Mouse (Mus musculus) cortical plate, adult 2 months (tissue): Measurements from ENCODE around the gene S100a2. TPM values are rescaled to one million over a fixed set of nuclear protein-coding genes. Genes with fewer than 3 reads are reported as not detected.

Experiments used
- H3K27ac ChIP-seq: fragments of 200-500 bp; 2 replicates; pipeline ENCODE4 v1.5.1; 2012; ENCODE audit warnings: low read length, control low read depth, inconsistent platforms; ENCODE audit not compliant: insufficient read depth
- H3K4me1 ChIP-seq: fragments of 200-500 bp; 2 replicates; pipeline ENCODE4 v1.6.1; 2011; ENCODE audit warnings: low read length; ENCODE audit not compliant: control insufficient read depth, insufficient read depth
- H3K4me3 ChIP-seq: fragments of 200-500 bp; 2 replicates; pipeline ENCODE4 v1.5.1; 2011; ENCODE audit warnings: mild to moderate bottlenecking, low read length, control low read depth; ENCODE audit not compliant: insufficient read depth
- CTCF ChIP-seq: fragments of 200-500 bp; IDR thresholded peaks from 2 replicates; pipeline ENCODE4 v1.5.1; 2011; ENCODE audit warnings: mild to moderate bottlenecking, control low read depth, low read length; ENCODE audit not compliant: insufficient read depth; ENCODE audit errors: extremely low read depth
- POLR2A ChIP-seq: fragments of 200-500 bp; IDR thresholded peaks from 2 replicates; pipeline ENCODE4 v1.6.1; 2011; ENCODE audit warnings: mild to moderate bottlenecking, low read length, control low read depth; ENCODE audit not compliant: insufficient read depth; ENCODE audit errors: extremely low read depth
- polyA plus RNA-seq: library from polyadenylated mRNA; depleted of rRNA; stranded (reverse); fragments of >200 nt; gene quantifications from 2 replicates; pipeline ENCODE4 v1.2.3, GENCODE M21; 2012

The S100a2 gene
- polyA plus RNA-seq, 1 experiment = not detected

GRCm38 (mm10) chr3:90594466-90594865, 4.4 kb downstream of the S100a2 start:
- Histone ChIP-seq H3K27ac (no peak overlapping the region), H3K4me3 (no peak overlapping the region), H3K4me1 (no peaks in the 10 kb centered on the region)
- TF ChIP-seq POLR2A (no peak), CTCF (no peak)

- Histone ChIP-seq H3K27ac (no peak overlapping the region), H3K4me3 (no peak overlapping the region), H3K4me1 (peaks cover 2% of the 10 kb centered on the region; the same call in 1 of the 2 replicates)
- no peak for TF ChIP-seq POLR2A
- TF ChIP-seq CTCF = no peak
Measured at GRCm38 (mm10) chr3:90595556-90595955, 5.5 kb downstream of the S100a2 start.

DNA sequence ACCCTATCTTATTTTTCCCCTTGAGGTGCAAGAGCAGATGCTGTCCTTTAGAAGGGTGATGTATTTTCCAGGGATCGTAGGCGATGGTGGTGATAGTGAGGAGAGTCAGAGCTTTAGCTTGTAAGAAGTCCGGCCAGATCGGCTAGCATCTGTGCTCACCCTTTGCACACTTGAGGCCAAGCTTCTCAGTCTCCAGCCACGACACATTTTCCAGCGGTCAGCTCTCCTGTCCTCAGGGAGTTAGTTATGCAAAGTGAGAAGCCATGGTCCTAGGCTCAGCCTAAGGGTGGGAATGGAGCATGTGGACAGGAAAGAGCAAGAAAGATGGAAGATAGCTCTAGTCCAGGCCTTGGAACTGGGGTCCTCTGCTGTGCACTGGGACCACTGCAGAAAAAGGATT, 6.8 kb downstream of the S100a2 start:
- H3K27ac ChIP-seq = no peak overlapping the region
- no peak overlapping the region for H3K4me3 ChIP-seq
- peaks cover 2% of the 10 kb centered on the region; the same call in 1 of the 2 replicates for H3K4me1 ChIP-seq
- TF ChIP-seq POLR2A (no peak), CTCF (no peak)

- H3K4me1 ChIP-seq = peaks cover 2% of the 10 kb centered on the region; the same call in 1 of the 2 replicates
- TF ChIP-seq CTCF (no peak), POLR2A (no peak)
- H3K27ac ChIP-seq = no peak overlapping the region
- no peak overlapping the region for H3K4me3 ChIP-seq
Measured at GRCm38 (mm10) chr3:90597736-90598135, 7.7 kb downstream of the S100a2 start.

- no peak overlapping the region for H3K27ac ChIP-seq
- H3K4me1 ChIP-seq = peaks cover 2% of the 10 kb centered on the region; the same call in 1 of the 2 replicates
- no peak overlapping the region for H3K4me3 ChIP-seq
- no peak for TF ChIP-seq POLR2A
Measured at GRCm38 (mm10) chr3:90598212-90598611, 8.2 kb downstream of the S100a2 start.

GRCm38 (mm10) chr3:90599401-90599800, 9.4 kb downstream of the S100a2 start:
- Histone ChIP-seq H3K4me3 (no peak overlapping the region), H3K27ac (no peak overlapping the region), H3K4me1 (peaks cover 2% of the 10 kb centered on the region; the same call in 1 of the 2 replicates)
- TF ChIP-seq CTCF (no peak), POLR2A (no peak)

DNA sequence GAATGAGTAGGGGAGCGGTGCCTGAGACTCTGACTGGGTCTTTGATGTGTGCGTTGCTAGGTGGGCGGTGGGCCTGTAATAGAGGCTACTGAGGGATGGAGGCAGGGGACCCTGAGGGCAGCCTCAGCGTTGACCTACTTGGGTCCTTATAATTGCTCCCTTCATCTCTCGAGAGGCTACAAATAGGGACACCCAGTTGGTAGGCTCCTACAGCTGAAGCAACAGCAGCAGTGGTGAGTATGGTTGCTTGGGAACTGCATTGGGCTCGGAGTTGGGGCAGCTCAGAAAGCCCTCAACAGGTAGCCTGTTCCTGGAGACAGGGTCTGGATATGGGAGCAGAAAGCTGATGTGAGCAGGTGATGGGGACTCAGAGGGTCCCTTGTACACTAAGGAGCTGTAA, 10.0 kb downstream of the S100a2 start:
- H3K4me3 ChIP-seq = no peak overlapping the region
- H3K27ac ChIP-seq = no peak overlapping the region
- peaks cover 6% of the 10 kb centered on the region; the same call in 1 of the 2 replicates for H3K4me1 ChIP-seq
- no peak for TF ChIP-seq CTCF
- no peak for TF ChIP-seq POLR2A

DNA sequence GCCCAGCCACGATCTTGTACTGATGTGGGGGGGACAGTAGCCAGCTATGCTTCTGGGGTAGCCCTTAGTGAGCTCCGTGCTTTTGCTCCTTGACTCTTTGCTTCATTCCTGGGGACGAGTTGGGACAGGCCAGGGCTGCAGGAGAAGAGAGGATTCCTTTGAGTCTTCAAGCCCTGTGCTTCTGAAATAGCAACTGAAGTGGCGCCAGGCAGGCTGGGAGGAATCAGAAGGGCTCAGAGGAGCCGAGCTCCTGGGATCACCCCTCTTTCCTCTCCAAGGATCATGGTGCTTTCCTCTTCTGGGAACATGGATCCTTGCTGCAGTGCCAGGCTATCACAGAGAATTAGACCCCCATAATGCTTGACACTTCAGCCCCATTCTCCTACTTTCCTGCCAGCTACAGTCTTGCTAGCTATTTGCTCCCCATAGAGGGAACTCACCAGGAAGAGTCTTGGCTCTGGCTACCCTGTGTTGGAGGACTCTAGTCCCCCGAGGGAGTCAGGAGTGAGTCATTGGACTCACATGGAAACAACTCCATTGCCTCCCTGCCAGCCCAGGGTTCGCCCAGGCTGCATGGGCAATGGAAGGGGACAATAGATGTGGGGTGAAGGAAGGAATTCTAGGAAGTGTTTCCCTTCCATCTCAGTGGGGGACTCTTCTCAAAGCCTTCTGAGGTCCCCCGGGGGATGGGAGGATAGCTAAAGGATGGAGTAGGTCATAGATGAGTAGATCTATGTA, 10.6 kb downstream of the S100a2 start:
- peaks cover 6% of the 10 kb centered on the region for H3K4me1 ChIP-seq
- H3K27ac ChIP-seq = no peak overlapping the region
- no peak overlapping the region for H3K4me3 ChIP-seq
- TF ChIP-seq POLR2A (no peak), CTCF (no peak)

GRCm38 (mm10) chr3:90601486-90602110, 11.6 kb downstream of the S100a2 start, which contains the start of gene Gm42674:
TSS of gene Gm42674 (plus strand) at chr3:90601904.
- peaks cover 6% of the 10 kb centered on the region for H3K4me1 ChIP-seq
- H3K4me3 ChIP-seq = no peak within 1 kb of the TSS
- no peak within 1 kb of the TSS for H3K27ac ChIP-seq
- TF ChIP-seq CTCF (no peak), POLR2A (no peak)

- no peak within 1 kb of the TSS for H3K4me3 ChIP-seq
- no peak for TF ChIP-seq POLR2A
- TF ChIP-seq CTCF = no peak
- H3K4me1 ChIP-seq = peaks cover 6% of the 10 kb centered on the region
- no peak within 1 kb of the TSS for H3K27ac ChIP-seq
Measured at GRCm38 (mm10) chr3:90603623-90604022, 13.6 kb downstream of the S100a2 start, which contains the start of gene S100a4. TSS of gene S100a4 (plus strand) at chr3:90603771.
